Mouse (Mus musculus) heart, adult 18-20 months (tissue): ENCODE measurements around the gene Rassf10. TPM values are rescaled to one million over a fixed set of nuclear protein-coding genes. Genes with fewer than 3 reads are reported as not detected.

Source experiments
- DNase-seq, 2 experiments: peaks; one replicate each; pipeline ENCODE4 v3.0.0; 2021 to 2022; ENCODE audit warnings: mixed read lengths in 1 of 2
- total RNA-seq, 2 experiments: library from RNA; stranded (reverse); gene quantifications; 2 replicates each; pipeline ENCODE4 v1.2.3; 2021

The Rassf10 gene
- total RNA-seq, 2 experiments from 2014 or later: 0.55 to 1.2 TPM

- DNase-seq: peak; percentile 15 to 38
Observed at GRCm38 (mm10) chr7:112956961-112957360, 3.2 kb downstream of the Rassf10 start.

DNA sequence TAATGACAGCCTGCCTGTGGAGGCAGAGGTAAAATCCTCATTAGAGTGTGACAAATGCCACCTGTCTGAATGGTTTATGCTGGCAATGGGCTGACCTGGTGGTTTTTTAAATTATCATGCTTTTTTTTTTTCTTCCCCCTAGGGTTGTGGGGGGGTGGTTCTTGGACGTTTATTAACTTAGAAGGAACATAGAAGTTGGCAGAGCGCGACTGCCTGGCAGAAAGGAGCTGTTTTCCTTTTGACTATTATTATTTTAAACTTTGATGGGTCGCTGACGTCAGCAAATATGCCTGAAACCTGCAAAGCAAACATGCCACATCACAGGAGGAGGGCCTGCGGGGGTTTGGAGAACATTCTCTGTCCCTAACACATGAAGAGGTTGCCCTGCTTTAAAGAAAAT, 3.9 kb downstream of the Rassf10 start:
- no peak for DNase-seq

DNA sequence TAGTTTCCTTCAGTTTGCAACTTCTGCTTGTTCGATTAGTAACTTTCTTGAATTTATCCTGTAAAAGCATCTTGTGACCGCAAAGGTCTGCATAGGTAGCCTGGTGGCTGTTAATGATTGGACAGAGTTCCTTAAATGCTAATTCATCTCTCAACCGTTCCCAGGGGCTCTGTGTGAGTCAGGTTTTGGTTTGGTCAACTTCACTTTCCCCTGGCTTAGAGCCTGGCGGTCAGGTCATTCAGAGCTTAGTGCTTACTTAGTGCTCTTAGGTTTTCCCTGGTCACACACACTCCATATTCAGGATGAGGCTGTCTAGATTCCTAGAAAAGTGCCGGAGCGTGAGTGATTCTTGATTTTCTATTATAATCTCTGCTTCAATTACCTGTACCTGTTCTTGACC, 12.6 kb downstream of the Rassf10 start:
- no peak for DNase-seq

GRCm38 (mm10) chr7:112966786-112967185, 13.0 kb downstream of the Rassf10 start:
- no peak for DNase-seq

DNA sequence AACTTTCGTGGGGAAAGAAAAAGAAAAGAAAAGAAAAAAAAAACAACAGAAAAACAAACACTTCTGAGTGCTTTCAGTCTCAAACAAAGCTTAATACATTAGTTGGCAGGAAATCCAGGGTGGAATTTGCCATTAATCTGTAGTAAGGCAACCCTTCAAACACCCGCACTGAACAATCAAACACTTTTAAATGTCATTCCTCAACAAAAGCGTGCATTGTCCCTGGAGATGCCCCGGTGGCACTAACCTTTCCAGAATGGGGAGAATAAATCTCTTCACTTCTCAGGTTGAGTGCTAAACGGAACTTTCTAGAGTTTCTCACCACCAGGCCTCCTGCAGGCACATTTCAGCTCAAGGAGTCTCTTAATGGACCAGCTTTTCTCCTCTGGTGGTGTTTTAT, 29.6 kb downstream of the Rassf10 start:
- DNase-seq: no peak

- peak; percentile 15 to 18 for DNase-seq
Observed at GRCm38 (mm10) chr7:112984704-112985577, 31.2 kb downstream of the Rassf10 start.

- no peak for DNase-seq
Observed at GRCm38 (mm10) chr7:112985578-112985949, 31.8 kb downstream of the Rassf10 start.

- DNase-seq: no peak
Observed at GRCm38 (mm10) chr7:112992928-112993327, 39.2 kb downstream of the Rassf10 start.

DNA sequence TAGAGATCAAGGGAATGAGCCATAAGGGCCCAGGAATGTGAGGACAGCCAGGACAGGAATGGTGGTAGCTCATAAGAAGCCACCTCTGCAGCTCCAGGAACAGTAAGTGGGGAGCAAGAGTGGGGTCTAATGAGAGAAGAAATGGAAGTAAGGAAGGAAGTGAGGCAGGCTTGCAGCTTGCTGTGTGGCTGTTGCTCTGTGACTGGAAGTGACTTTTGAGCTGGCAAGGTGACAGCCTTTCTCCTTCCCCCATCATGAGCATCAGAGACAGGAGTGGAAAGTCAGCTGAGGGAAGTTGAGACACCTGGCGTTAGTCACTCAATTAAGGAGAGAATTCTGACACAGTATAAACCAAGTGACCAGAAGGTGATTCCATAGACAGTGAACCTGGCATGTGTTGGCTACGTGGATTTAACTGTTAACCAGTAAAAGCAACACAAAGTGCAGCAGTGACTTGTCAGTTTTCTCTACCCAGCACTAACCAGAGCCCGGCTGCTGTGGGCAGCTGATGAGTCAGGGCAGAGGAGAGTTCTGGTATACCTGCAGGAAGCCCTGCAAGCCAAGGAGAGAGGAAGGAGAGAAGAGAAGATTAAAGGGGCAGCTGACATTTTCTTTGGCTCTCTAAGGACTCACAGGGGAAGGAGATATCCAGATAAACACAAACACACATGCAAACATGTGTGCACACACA, 49.9 kb downstream of the Rassf10 start:
- DNase-seq: no peak

GRCm38 (mm10) chr7:113005726-113006125, 52.0 kb downstream of the Rassf10 start:
- no peak for DNase-seq
